Mouse (Mus musculus): ENCODE measurements around the gene Map2k7. TPM values are rescaled to one million over a fixed set of nuclear protein-coding genes. Genes with fewer than 3 reads are reported as not detected.
"Not testable (repeated sequence)": the region's sequence is repeated elsewhere in the genome, so short reads cannot be mapped to it uniquely, and the experiment has no call there.

Map2k7 gene
- polyA plus RNA-seq, 1 experiment from 2014 or later, result 30.0 TPM

GRCm38 (mm10) chr8:4255471-4255870 is 16.9 kb downstream of the Map2k7 start:
- peaks cover 45% of the 10 kb centered on the region for H3K36me3 ChIP-seq
- H3K4me3 ChIP-seq; H3K9me3 ChIP-seq; H3K27ac ChIP-seq; DNase-seq (ENCODE audit: low spot score); H3K27me3 ChIP-seq (ENCODE audit: insufficient read depth, poor library complexity, severe bottlenecking): not testable (repeated sequence)
- peaks cover 52% of the 10 kb centered on the region for H3K4me1 ChIP-seq
- WGBS, result 86% methylated on average over 7 of the region's 7 CpGs

GRCm38 (mm10) chr8:4256911-4257310 is 18.4 kb downstream of the Map2k7 start:
- no peaks in the 10 kb centered on the region for H3K9me3 ChIP-seq
- no peaks in the 10 kb centered on the region for H3K27me3 ChIP-seq (ENCODE audit: insufficient read depth, poor library complexity, severe bottlenecking)
- H3K4me1 ChIP-seq, result peaks cover 48% of the 10 kb centered on the region
- peaks cover 59% of the 10 kb centered on the region for H3K36me3 ChIP-seq
- 56% methylated on average over 4 of the region's 4 CpGs for WGBS
- no peak for DNase-seq (ENCODE audit: low spot score)
- no peak overlapping the region for H3K4me3 ChIP-seq
- H3K27ac ChIP-seq, result 0 out of 2 replicates have a peak overlapping the region, but pooled peaks have one; percentile 12

- WGBS, result 83% methylated on average over 4 of the region's 4 CpGs
- DNase-seq (ENCODE audit: low spot score), result no peak
- Histone ChIP-seq H3K4me3 (peak overlapping the region; percentile 85; the same call in 1 of the 2 replicates), H3K27me3 (ENCODE audit: insufficient read depth, poor library complexity, severe bottlenecking) (no peaks in the 10 kb centered on the region), H3K27ac (0 out of 2 replicates have a peak overlapping the region, but pooled peaks have one; percentile 12), H3K36me3 (peaks cover 63% of the 10 kb centered on the region), H3K4me1 (peaks cover 45% of the 10 kb centered on the region), H3K9me3 (no peaks in the 10 kb centered on the region)
Observed at GRCm38 (mm10) chr8:4257350-4257749, 18.8 kb downstream of the Map2k7 start.

GRCm38 (mm10) chr8:4258233-4258632 is 19.7 kb downstream of the Map2k7 start:
- WGBS, result 2% methylated on average over 35 of the region's 35 CpGs
- Histone ChIP-seq H3K27me3 (ENCODE audit: insufficient read depth, poor library complexity, severe bottlenecking) (no peaks in the 10 kb centered on the region), H3K4me1 (peaks cover 40% of the 10 kb centered on the region), H3K36me3 (peaks cover 72% of the 10 kb centered on the region), H3K9me3 (no peaks in the 10 kb centered on the region), H3K27ac (peak overlapping the region; percentile 92), H3K4me3 (peak overlapping the region; percentile 85)
- peak; percentile 91 for DNase-seq (ENCODE audit: low spot score)

- Histone ChIP-seq H3K27me3 (ENCODE audit: insufficient read depth, poor library complexity, severe bottlenecking) (no peaks in the 10 kb centered on the region), H3K4me3 (peak overlapping the region; percentile 85), H3K27ac (peak overlapping the region; percentile 92), H3K9me3 (no peaks in the 10 kb centered on the region), H3K36me3 (peaks cover 76% of the 10 kb centered on the region), H3K4me1 (peaks cover 37% of the 10 kb centered on the region)
- under 1% methylated on average over 32 of the region's 32 CpGs for WGBS
- peak; percentile 85 for DNase-seq (ENCODE audit: low spot score)
Observed at GRCm38 (mm10) chr8:4258678-4259077, 20.1 kb downstream of the Map2k7 start.

GRCm38 (mm10) chr8:4259125-4259804 is 20.7 kb downstream of the Map2k7 start, which contains the start of gene Ctxn1:
Gene Ctxn1, minus strand, starts transcription at chr8:4259274.
- no peaks in the 10 kb centered on the region for H3K27me3 ChIP-seq (ENCODE audit: insufficient read depth, poor library complexity, severe bottlenecking)

GRCm38 (mm10) chr8:4259805-4260170 is 21.2 kb downstream of the Map2k7 start:
- no peak for DNase-seq (ENCODE audit: low spot score)
- Histone ChIP-seq H3K27ac (no peak overlapping the region), H3K9me3 (no peaks in the 10 kb centered on the region), H3K4me1 (peaks cover 29% of the 10 kb centered on the region), H3K4me3 (no peak overlapping the region), H3K27me3 (ENCODE audit: insufficient read depth, poor library complexity, severe bottlenecking) (no peaks in the 10 kb centered on the region), H3K36me3 (peaks cover 80% of the 10 kb centered on the region)
- 79% methylated on average over 4 of the region's 4 CpGs for WGBS

More at GRCm38 (mm10) chr8:4259125-4259804, 20.7 kb downstream of the Map2k7 start, which contains the start of gene Ctxn1:
- Histone ChIP-seq H3K4me1 (peaks cover 31% of the 10 kb centered on the region), H3K27ac (peak within 1 kb of the TSS; percentile 92), H3K4me3 (peak within 1 kb of the TSS; percentile 85), H3K9me3 (no peaks in the 10 kb centered on the region), H3K36me3 (peaks cover 80% of the 10 kb centered on the region)
- WGBS, result 7% methylated on average over 33 of the region's 33 CpGs
- peak; percentile 97 for DNase-seq (ENCODE audit: low spot score)

- 84% methylated on average over 8 of the region's 8 CpGs for WGBS
- peaks cover 85% of the 10 kb centered on the region for H3K36me3 ChIP-seq
- no peaks in the 10 kb centered on the region for H3K27me3 ChIP-seq (ENCODE audit: insufficient read depth, poor library complexity, severe bottlenecking)
- no peak overlapping the region for H3K4me3 ChIP-seq
- peaks cover 14% of the 10 kb centered on the region for H3K4me1 ChIP-seq
- H3K27ac ChIP-seq, result no peak overlapping the region
- H3K9me3 ChIP-seq, result no peaks in the 10 kb centered on the region
- DNase-seq (ENCODE audit: low spot score), result no peak
Observed at GRCm38 (mm10) chr8:4263105-4263791, 24.7 kb downstream of the Map2k7 start.

GRCm38 (mm10) chr8:4265160-4265914 is 26.8 kb downstream of the Map2k7 start:
- 92% methylated on average over 15 of the region's 15 CpGs for WGBS

GRCm38 (mm10) chr8:4267627-4268026 is 29.1 kb downstream of the Map2k7 start:
- no peaks in the 10 kb centered on the region for H3K9me3 ChIP-seq
- DNase-seq (ENCODE audit: low spot score), result no peak
- 75% methylated on average over 15 of the region's 15 CpGs for WGBS

More at GRCm38 (mm10) chr8:4265160-4265914, 26.8 kb downstream of the Map2k7 start:
- Histone ChIP-seq H3K4me1 (no peaks in the 10 kb centered on the region), H3K4me3 (no peak overlapping the region), H3K27me3 (ENCODE audit: insufficient read depth, poor library complexity, severe bottlenecking) (no peaks in the 10 kb centered on the region), H3K9me3 (no peaks in the 10 kb centered on the region), H3K27ac (no peak overlapping the region), H3K36me3 (peaks cover 98% of the 10 kb centered on the region)
- DNase-seq (ENCODE audit: low spot score), result no peak

GRCm38 (mm10) chr8:4269609-4270008 is 31.1 kb downstream of the Map2k7 start:
- 90% methylated on average over 6 of the region's 6 CpGs for WGBS
- peaks cover 90% of the 10 kb centered on the region for H3K36me3 ChIP-seq

More at GRCm38 (mm10) chr8:4267627-4268026, 29.1 kb downstream of the Map2k7 start:
- H3K4me1 ChIP-seq, result no peaks in the 10 kb centered on the region
- H3K4me3 ChIP-seq, result no peak overlapping the region
- H3K36me3 ChIP-seq, result peaks cover 95% of the 10 kb centered on the region
- no peak overlapping the region for H3K27ac ChIP-seq
- H3K27me3 ChIP-seq (ENCODE audit: insufficient read depth, poor library complexity, severe bottlenecking), result no peaks in the 10 kb centered on the region

GRCm38 (mm10) chr8:4275275-4276110 is 37.0 kb downstream of the Map2k7 start, which contains the start of gene Timm44:
Gene Timm44, minus strand, starts transcription at chr8:4275913.
- H3K27ac ChIP-seq, result peak within 1 kb of the TSS; percentile 93
- under 1% methylated on average over 39 of the region's 39 CpGs for WGBS
- H3K36me3 ChIP-seq, result peaks cover 32% of the 10 kb centered on the region
- DNase-seq (ENCODE audit: low spot score), result peak; percentile 97
- no peaks in the 10 kb centered on the region for H3K9me3 ChIP-seq
- H3K4me1 ChIP-seq, result 0 out of 2 replicates have a peak, but pooled peaks cover 10% of the 10 kb centered on the region
- no peaks in the 10 kb centered on the region for H3K27me3 ChIP-seq (ENCODE audit: insufficient read depth, poor library complexity, severe bottlenecking)
- peak within 1 kb of the TSS; percentile 81 for H3K4me3 ChIP-seq

More at GRCm38 (mm10) chr8:4269609-4270008, 31.1 kb downstream of the Map2k7 start:
- Histone ChIP-seq H3K27ac (no peak overlapping the region), H3K4me1 (0 out of 2 replicates have a peak, but pooled peaks cover 2% of the 10 kb centered on the region), H3K27me3 (ENCODE audit: insufficient read depth, poor library complexity, severe bottlenecking) (no peaks in the 10 kb centered on the region), H3K9me3 (no peaks in the 10 kb centered on the region), H3K4me3 (no peak overlapping the region)
- no peak for DNase-seq (ENCODE audit: low spot score)

All from heart, embryonic 10.5 days (tissue).